Mouse (Mus musculus): Measurements from ENCODE around the gene Tecta.

DNA sequence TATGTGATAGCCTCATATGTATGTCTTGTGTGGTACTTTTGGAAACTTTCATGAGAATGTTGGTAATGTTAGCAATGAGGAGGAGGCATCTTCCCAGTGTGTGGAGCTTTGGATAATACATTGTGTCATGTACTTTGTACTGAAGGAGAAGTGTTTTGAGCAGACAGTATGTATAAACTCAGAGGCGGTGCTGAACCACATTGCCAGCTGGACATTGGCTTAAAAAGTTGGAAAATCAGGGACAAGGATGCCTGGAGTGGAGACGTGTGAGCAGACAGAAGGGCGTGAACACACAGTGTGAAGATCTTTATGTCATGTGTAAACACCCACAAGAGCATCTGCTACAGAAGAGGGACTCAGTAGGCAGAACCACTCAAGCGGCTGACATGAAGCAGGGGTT is 6.0 kb upstream of the Tecta start:
- TF ChIP-seq CTCF (IDR thresholded peaks at IDR 0.05; ENCODE audit: borderline replicate concordance, extremely low read depth, insufficient read depth, insufficient read length) (no peak), POLR2A (IDR thresholded peaks at IDR 0.05; ENCODE audit: borderline replicate concordance, extremely low read depth, insufficient read depth, insufficient read length, poor library complexity, severe bottlenecking) (no peak)
